Mouse (Mus musculus) stomach, embryonic 14.5 days (tissue): ENCODE data around the gene Mx1. TPM values are rescaled to one million over a fixed set of nuclear protein-coding genes. Genes with fewer than 3 reads are reported as not detected.

Experiments
- ATAC-seq: fragments of 200-750 bp; cut with Nextera tagmentation; 2 replicates; pipeline ENCODE4 v1.8.0; 2017; ENCODE audit warnings: low read depth, moderate TSS enrichment; ENCODE audit not compliant: insufficient number of reproducible peaks, insufficient read depth, low FRiP score
- H3K27ac ChIP-seq: fragments of 300-500 bp; sonication (generic); 2 replicates; pipeline ENCODE4 v1.5.1; 2014; ENCODE audit warnings: mild to moderate bottlenecking, low read length, moderate library complexity, mixed read lengths
- H3K27me3 ChIP-seq: fragments of 300-500 bp; sonication (generic); 2 replicates; pipeline ENCODE4 v1.6.1; 2014; ENCODE audit warnings: low read length, control low read depth, mixed read lengths; ENCODE audit not compliant: control insufficient read depth, insufficient read depth
- H3K36me3 ChIP-seq: fragments of 300-500 bp; sonication (generic); 2 replicates; pipeline ENCODE4 v1.6.1; 2014; ENCODE audit warnings: mild to moderate bottlenecking, control low read depth, low read length, moderate library complexity, mixed read lengths; ENCODE audit not compliant: control insufficient read depth, insufficient read depth
- H3K4me1 ChIP-seq: fragments of 300-500 bp; sonication (generic); 2 replicates; pipeline ENCODE4 v1.6.1; 2014; ENCODE audit warnings: low read length, control low read depth, mixed read lengths; ENCODE audit not compliant: control insufficient read depth, insufficient read depth
- H3K4me2 ChIP-seq: fragments of 300-500 bp; sonication (generic); replicated peaks from 2 replicates; pipeline ENCODE4 v1.6.1; 2014; ENCODE audit warnings: low read depth, low read length, control low read depth
- H3K4me3 ChIP-seq: fragments of 300-500 bp; sonication (generic); 2 replicates; pipeline ENCODE4 v1.5.1; 2014; ENCODE audit warnings: low read depth, low read length, control low read depth
- H3K9ac ChIP-seq: fragments of 300-500 bp; sonication (generic); replicated peaks from 2 replicates; pipeline ENCODE4 v1.6.1; 2014; ENCODE audit warnings: low read depth, mild to moderate bottlenecking, control low read depth, low read length, moderate library complexity, mixed read lengths
- H3K9me3 ChIP-seq: fragments of 300-500 bp; sonication (generic); 2 replicates; pipeline ENCODE4 v1.6.1; 2016; ENCODE audit warnings: low read depth, low read length, control low read depth; ENCODE audit not compliant: control insufficient read depth
- WGBS: fragments of 180-500 bp; shearing (Covaris S2); extraction: QIAGEN DNeasy Blood & Tissue Kit; methylation state at CpG from one replicate; pipeline ENCODE4 v1.1.7; 2014; 5-methylcytosine and 5-hydroxymethylcytosine counted together
- polyA plus RNA-seq: library from polyadenylated mRNA; unstranded; fragments of >200 nt; fragmentation: Nextera tagmentation; extraction: Ambion mirVana; gene quantifications from 2 replicates; pipeline ENCODE4 v1.2.1, GENCODE M21; 2014

Gene Mx1
- polyA plus RNA-seq, 1 experiment from 2014 or later = 0.35 TPM

- Histone ChIP-seq H3K9ac (no peak overlapping the region), H3K4me2 (no peak overlapping the region), H3K27me3 (no peaks in the 10 kb centered on the region), H3K9me3 (no peaks in the 10 kb centered on the region), H3K4me3 (no peak overlapping the region), H3K27ac (no peak overlapping the region), H3K36me3 (no peaks in the 10 kb centered on the region), H3K4me1 (no peaks in the 10 kb centered on the region)
- ATAC-seq = no peak
- WGBS = 91% methylated on average over 3 of the region's 3 CpGs
Measured at GRCm38 (mm10) chr16:97498139-97498538, 35.4 kb upstream of the Mx1 start.

DNA sequence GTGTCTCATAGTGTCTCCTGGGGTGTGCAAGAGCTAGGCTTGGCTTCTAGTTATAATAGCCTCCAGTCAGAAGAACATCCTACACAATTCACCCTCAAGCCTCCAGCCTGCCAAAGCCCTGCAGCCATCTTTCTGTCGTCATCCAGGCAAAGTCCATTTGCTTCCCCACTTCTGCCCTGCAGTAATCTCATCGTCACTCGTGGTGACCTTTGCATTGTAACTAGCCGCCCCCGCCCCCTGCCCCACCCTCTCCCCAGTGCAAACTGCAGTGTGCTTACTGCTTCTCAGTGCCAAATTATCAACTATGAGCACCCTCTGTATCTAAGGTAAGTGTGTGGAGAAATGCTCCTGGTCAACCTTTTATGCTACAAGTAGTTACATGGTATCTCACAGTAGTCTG is 35.0 kb upstream of the Mx1 start:
- H3K4me3 ChIP-seq = no peak overlapping the region
- no peaks in the 10 kb centered on the region for H3K27me3 ChIP-seq
- peak; percentile 47; the same call in 1 of the 2 replicates for ATAC-seq
- no peak overlapping the region for H3K9ac ChIP-seq
- H3K9me3 ChIP-seq = no peaks in the 10 kb centered on the region
- H3K36me3 ChIP-seq = no peaks in the 10 kb centered on the region
- no peak overlapping the region for H3K4me2 ChIP-seq
- no peak overlapping the region for H3K27ac ChIP-seq
- 45% methylated on average over 5 of the region's 5 CpGs for WGBS
- H3K4me1 ChIP-seq = no peaks in the 10 kb centered on the region

DNA sequence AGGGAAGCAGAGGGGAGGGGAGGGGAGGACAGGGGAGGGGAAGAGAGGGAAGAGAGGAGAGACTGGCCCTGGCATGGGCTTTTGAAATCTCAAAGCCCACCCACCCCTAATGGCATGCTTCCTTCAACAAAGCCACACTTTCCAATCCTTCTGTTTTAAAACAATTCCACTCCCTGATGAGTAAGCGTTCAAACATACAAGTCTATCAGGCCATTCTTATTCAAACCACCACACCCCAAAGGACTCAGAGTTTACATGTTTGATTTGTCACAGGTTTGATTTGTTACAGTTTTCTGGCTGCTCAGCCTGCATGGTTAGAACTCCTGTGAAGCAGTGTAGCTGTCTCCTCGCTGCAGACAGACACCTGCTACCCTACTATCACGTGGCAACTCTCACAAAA is 33.3 kb upstream of the Mx1 start:
- 33% methylated on average over 3 of the region's 3 CpGs for WGBS
- H3K27ac ChIP-seq = peak overlapping the region; percentile 10; the same call in 1 of the 2 replicates

GRCm38 (mm10) chr16:97492369-97492768 is 29.7 kb upstream of the Mx1 start:
- no peak overlapping the region for H3K4me2 ChIP-seq
- no peak overlapping the region for H3K27ac ChIP-seq
- 75% methylated on average over 1 of the region's 1 CpGs for WGBS
- H3K4me1 ChIP-seq = no peaks in the 10 kb centered on the region
- H3K4me3 ChIP-seq = no peak overlapping the region
- no peaks in the 10 kb centered on the region for H3K9me3 ChIP-seq
- H3K36me3 ChIP-seq = no peaks in the 10 kb centered on the region
- ATAC-seq = peak; percentile 61; the same call in 1 of the 2 replicates
- H3K27me3 ChIP-seq = no peaks in the 10 kb centered on the region
- no peak overlapping the region for H3K9ac ChIP-seq

More for the DNA sequence above, 33.3 kb upstream of the Mx1 start:
- ATAC-seq = peak; percentile 65
- Histone ChIP-seq H3K9me3 (no peaks in the 10 kb centered on the region), H3K4me2 (no peak overlapping the region), H3K27me3 (no peaks in the 10 kb centered on the region), H3K4me3 (no peak overlapping the region), H3K36me3 (no peaks in the 10 kb centered on the region), H3K9ac (no peak overlapping the region), H3K4me1 (no peaks in the 10 kb centered on the region)

- Histone ChIP-seq H3K9me3 (no peaks in the 10 kb centered on the region), H3K4me3 (no peak overlapping the region), H3K27me3 (no peaks in the 10 kb centered on the region), H3K4me1 (no peaks in the 10 kb centered on the region), H3K4me2 (no peak overlapping the region), H3K36me3 (no peaks in the 10 kb centered on the region), H3K27ac (no peak overlapping the region), H3K9ac (no peak overlapping the region)
- WGBS = 78% methylated on average over 2 of the region's 2 CpGs
- no peak for ATAC-seq
Measured at GRCm38 (mm10) chr16:97478655-97479054, 15.9 kb upstream of the Mx1 start.

DNA sequence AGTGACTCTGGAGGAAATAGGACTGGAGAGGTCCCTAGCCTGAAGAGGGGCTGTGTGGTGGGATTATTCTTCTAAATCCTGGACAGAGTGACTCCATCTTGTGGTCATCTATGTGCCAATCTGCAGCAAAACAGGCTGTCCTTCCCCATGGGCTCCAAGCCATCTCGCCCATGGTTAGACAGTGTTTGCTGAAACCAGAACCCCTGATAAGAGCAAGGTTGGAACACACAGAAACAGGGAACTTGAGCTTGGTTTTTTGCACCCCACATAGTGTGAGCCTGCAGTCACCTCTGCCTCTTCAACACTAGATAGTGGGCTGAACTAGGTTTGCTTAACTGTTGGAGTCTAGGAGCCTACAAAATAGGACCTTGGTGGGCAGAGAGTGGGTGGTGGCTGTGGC is 13.8 kb upstream of the Mx1 start:
- H3K27ac ChIP-seq = no peak overlapping the region
- H3K9me3 ChIP-seq = no peaks in the 10 kb centered on the region
- no peaks in the 10 kb centered on the region for H3K36me3 ChIP-seq
- no peaks in the 10 kb centered on the region for H3K27me3 ChIP-seq
- no peak overlapping the region for H3K4me3 ChIP-seq
- H3K4me1 ChIP-seq = no peaks in the 10 kb centered on the region
- no peak overlapping the region for H3K9ac ChIP-seq
- H3K4me2 ChIP-seq = no peak overlapping the region
- 78% methylated on average over 1 of the region's 1 CpGs for WGBS
- ATAC-seq = no peak

DNA sequence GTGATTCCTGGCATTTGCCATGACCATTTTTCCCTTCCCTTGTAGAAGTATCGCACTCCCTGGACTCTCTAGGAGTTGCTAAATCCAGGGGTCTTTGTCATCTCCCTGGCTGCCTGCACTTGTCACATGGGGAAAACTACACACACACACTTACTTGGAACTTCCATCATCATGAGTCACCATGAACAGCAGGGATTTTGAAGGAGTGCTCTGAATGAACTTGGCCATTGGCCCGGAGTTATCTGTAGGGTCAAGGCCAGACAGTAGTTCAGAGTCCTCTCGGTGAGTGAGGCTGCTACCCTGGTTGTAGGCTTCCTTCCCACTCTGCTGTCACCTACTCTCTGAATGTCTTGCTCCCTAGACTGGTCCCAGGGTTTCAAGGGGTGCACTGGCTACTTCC is 12.9 kb upstream of the Mx1 start:
- no peaks in the 10 kb centered on the region for H3K27me3 ChIP-seq
- no peak overlapping the region for H3K4me2 ChIP-seq
- H3K4me1 ChIP-seq = no peaks in the 10 kb centered on the region
- no peaks in the 10 kb centered on the region for H3K36me3 ChIP-seq
- no peak overlapping the region for H3K27ac ChIP-seq
- H3K9ac ChIP-seq = no peak overlapping the region
- no peak overlapping the region for H3K4me3 ChIP-seq
- H3K9me3 ChIP-seq = no peaks in the 10 kb centered on the region
- ATAC-seq = no peak
- 81% methylated on average over 3 of the region's 3 CpGs for WGBS

- H3K4me1 ChIP-seq = no peaks in the 10 kb centered on the region
- no peak for ATAC-seq
- H3K9ac ChIP-seq = no peak overlapping the region
- H3K27ac ChIP-seq = no peak overlapping the region
- H3K4me3 ChIP-seq = no peak overlapping the region
- H3K27me3 ChIP-seq = no peaks in the 10 kb centered on the region
- no peak overlapping the region for H3K4me2 ChIP-seq
- H3K9me3 ChIP-seq = no peaks in the 10 kb centered on the region
- 76% methylated on average over 2 of the region's 2 CpGs for WGBS
- no peaks in the 10 kb centered on the region for H3K36me3 ChIP-seq
Measured at GRCm38 (mm10) chr16:97474671-97475070, 12.0 kb upstream of the Mx1 start.

DNA sequence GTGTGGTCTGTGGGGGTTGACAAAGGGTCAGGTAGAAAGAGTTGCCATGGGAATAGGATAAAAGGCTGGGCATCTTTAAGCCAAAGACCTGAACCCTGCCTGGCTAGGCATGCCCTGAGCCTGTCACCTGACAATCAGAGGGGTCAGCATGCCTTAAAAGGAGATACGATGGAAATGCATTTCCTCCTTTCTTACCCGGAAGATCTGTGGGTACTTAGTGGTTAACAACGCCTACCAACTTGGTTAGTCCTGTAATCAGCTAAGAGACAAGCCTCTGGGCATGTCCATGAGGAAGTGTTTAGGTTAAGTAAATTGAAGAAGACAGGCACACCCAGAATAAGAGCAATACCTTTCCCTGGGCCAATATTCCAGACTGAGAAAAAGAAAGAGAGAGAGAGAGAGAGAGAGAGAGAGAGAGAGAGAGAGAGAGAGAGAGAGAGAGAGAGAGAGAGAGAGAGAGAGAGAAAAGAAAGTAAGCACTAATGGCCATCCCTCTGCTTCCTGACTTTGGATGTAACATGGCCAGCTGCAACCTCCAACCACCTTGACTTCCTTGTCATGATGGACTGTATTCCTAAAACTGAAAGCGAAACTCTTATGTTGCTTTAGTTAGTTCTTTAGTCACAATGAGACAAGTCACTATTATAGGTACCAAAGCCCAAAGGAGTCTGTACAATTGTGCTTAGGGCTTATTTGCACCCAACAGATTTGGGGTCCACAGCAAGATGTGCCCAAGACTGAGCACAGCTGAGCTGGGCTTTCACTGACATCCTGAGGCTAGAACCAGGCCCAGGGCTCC is 5.5 kb upstream of the Mx1 start:
- Histone ChIP-seq H3K27me3 (no peaks in the 10 kb centered on the region), H3K4me3 (no peak overlapping the region), H3K9me3 (no peaks in the 10 kb centered on the region), H3K9ac (no peak overlapping the region), H3K27ac (no peak overlapping the region), H3K4me2 (no peak overlapping the region), H3K4me1 (no peaks in the 10 kb centered on the region), H3K36me3 (no peaks in the 10 kb centered on the region)
- 77% methylated on average over 4 of the region's 4 CpGs for WGBS
- ATAC-seq = no peak
